ENCODE assay signal across 8 mouse cellular contexts in genomic region chr5:148069909-148070308, GRCm38 (mm10).
DNase-seq lines count a peak whose midpoint lies in the region; ATAC-seq and TF ChIP-seq lines count a peak whose summit lies in the region.
"Had no signal": no experiment of that assay in that cellular context is flagged by ENCODE, and none has a peak within 500 bp of the region (broad histone marks: within the 10 kb centered on the region; RNA-seq: fewer than 3 reads in every experiment).

No protein-coding gene starts in this region.

- no peak for TF ChIP-seq CTCF in lung, embryonic 14.5 days (IDR thresholded peaks at IDR 0.05; ENCODE audit: low read depth)

- no peaks in the 10 kb centered on the region for H3K4me1 ChIP-seq in lung, embryonic 14.5 days (ENCODE audit: insufficient read depth)
- H3K4me1 ChIP-seq: limb, embryonic 12.5 days had no signal

- peak; percentile 35; the same call in 1 of the 2 replicates for ATAC-seq in lung, embryonic 14.5 days (ENCODE audit: insufficient read depth)
- peak; percentile 69; the same call in 1 of the 2 replicates for ATAC-seq in common myeloid progenitor, adult 5-6 weeks (replicated peaks; ENCODE audit: low read depth, poor library complexity, severe bottlenecking)

- H3K9ac ChIP-seq in lung, embryonic 14.5 days, result no peak overlapping the region
- H3K9ac ChIP-seq: limb, embryonic 12.5 days had no signal

- no peaks in the 10 kb centered on the region; the same call in 1 of the 2 replicates for H3K9me3 ChIP-seq in lung, embryonic 14.5 days (ENCODE audit: low read depth, low read length)
- H3K9me3 ChIP-seq: limb, embryonic 12.5 days had no signal

- DNase-seq in lung, embryonic 14.5 days, result peak; percentile 90
- no peak for DNase-seq in lung, postnatal 25 days (ENCODE audit: low spot score)
- peak; percentile 60 for DNase-seq in ZHBTc4 (ENCODE audit: low read depth, low spot score)
- DNase-seq in mesoderm, embryonic 11.5 days (ENCODE audit: low read depth, low spot score), result peak; percentile 79
- no peak for DNase-seq in left cerebral cortex, adult 9 months (ENCODE audit: low spot score in 2 of 2)
- DNase-seq in c-Kit-positive CD71-positive TER-119-positive erythroid progenitor cells, embryonic 14.5 days (ENCODE audit: low spot score), result no peak

- no peak overlapping the region for H3K27ac ChIP-seq in lung, embryonic 14.5 days (ENCODE audit: low read depth)
- H3K27ac ChIP-seq: limb, embryonic 12.5 days had no signal

- no peak overlapping the region for H3K4me2 ChIP-seq in lung, embryonic 14.5 days
- H3K4me2 ChIP-seq: limb, embryonic 12.5 days had no signal

- H3K36me3 ChIP-seq in lung, embryonic 14.5 days (ENCODE audit: insufficient read depth), result no peaks in the 10 kb centered on the region
- H3K36me3 ChIP-seq: limb, embryonic 12.5 days had no signal

- no peaks in the 10 kb centered on the region for H3K27me3 ChIP-seq in lung, embryonic 14.5 days (ENCODE audit: insufficient read depth, low read length)
- H3K27me3 ChIP-seq: limb, embryonic 12.5 days had no signal

- H3K4me3 ChIP-seq in lung, embryonic 14.5 days (ENCODE audit: low read depth, low read length), result no peak overlapping the region
- H3K4me3 ChIP-seq: limb, embryonic 12.5 days had no signal

- WGBS in lung, embryonic 14.5 days, result 4% methylated on average over 4 of the region's 4 CpGs

Comparison
In these comparisons a context has a peak if more than half of its experiments do, and no peak if none do; other contexts are left out.
1. DNase-seq: peak in lung, embryonic 14.5 days (single experiment), ZHBTc4 (single experiment) and mesoderm, embryonic 11.5 days (single experiment); none in lung, postnatal 25 days (single experiment), left cerebral cortex, adult 9 months (0 of 2) and c-Kit-positive CD71-positive TER-119-positive erythroid progenitor cells, embryonic 14.5 days (single experiment).